Mouse (Mus musculus) hindbrain, embryonic 16.5 days (tissue): ENCODE data around the gene Rpl3l. TPM values are rescaled to one million over a fixed set of nuclear protein-coding genes. Genes with fewer than 3 reads are reported as not detected.
A peak's percentile ranks its signal among the peaks of the same experiment; 100 is the strongest.

Source experiments
- ATAC-seq: fragments of 200-750 bp; cut with Nextera tagmentation; 2 replicates; pipeline ENCODE4 v1.8.0; 2017; ENCODE audit warnings: moderate TSS enrichment, moderate library complexity
- H3K27ac ChIP-seq: fragments of 300-500 bp; sonication (generic); 2 replicates; pipeline ENCODE4 v1.5.1; 2014; ENCODE audit warnings: low read depth, mild to moderate bottlenecking, control low read depth, low read length, moderate library complexity
- H3K27me3 ChIP-seq: fragments of 300-500 bp; sonication (generic); replicated peaks from 2 replicates; pipeline ENCODE4 v1.6.1; 2014; ENCODE audit warnings: low read length; ENCODE audit not compliant: control insufficient read depth, insufficient read depth
- H3K36me3 ChIP-seq: fragments of 300-500 bp; sonication (generic); 2 replicates; pipeline ENCODE4 v1.6.1; 2014; ENCODE audit warnings: mild to moderate bottlenecking, low read length, moderate library complexity, mixed read lengths; ENCODE audit not compliant: control insufficient read depth, insufficient read depth
- H3K4me1 ChIP-seq: fragments of 300-500 bp; sonication (generic); 2 replicates; pipeline ENCODE4 v1.6.1; 2014; ENCODE audit warnings: low read depth, low read length; ENCODE audit not compliant: control insufficient read depth, insufficient read depth
- H3K4me2 ChIP-seq: fragments of 300-500 bp; sonication (generic); 2 replicates; pipeline ENCODE4 v1.6.1; 2014; ENCODE audit warnings: mild to moderate bottlenecking, low read length, control low read depth, moderate library complexity
- H3K4me3 ChIP-seq: fragments of 300-500 bp; sonication (generic); 2 replicates; pipeline ENCODE4 v1.5.1; 2014; ENCODE audit warnings: mild to moderate bottlenecking, low read length, control low read depth, moderate library complexity
- H3K9ac ChIP-seq: fragments of 300-500 bp; sonication (generic); 2 replicates; pipeline ENCODE4 v1.6.1; 2014; ENCODE audit warnings: low read depth, mild to moderate bottlenecking, control low read depth, low read length, moderate library complexity
- H3K9me3 ChIP-seq: fragments of 300-500 bp; sonication (generic); 2 replicates; pipeline ENCODE4 v1.6.1; 2014; ENCODE audit warnings: mild to moderate bottlenecking, low read length, moderate library complexity; ENCODE audit not compliant: control insufficient read depth
- WGBS: fragments of 180-500 bp; shearing (Covaris S2); extraction: QIAGEN DNeasy Blood & Tissue Kit; methylation state at CpG from one replicate; pipeline ENCODE4 v1.1.7; 2014; 5-methylcytosine and 5-hydroxymethylcytosine counted together
- polyA plus RNA-seq: library from polyadenylated mRNA; unstranded; fragments of >200 nt; fragmentation: Nextera tagmentation; extraction: Ambion mirVana; gene quantifications from 2 replicates; pipeline ENCODE4 v1.2.1, GENCODE M21; 2015

The Rpl3l gene
- polyA plus RNA-seq: 0.25 TPM in 1 of 2 replicates, not detected in the other

GRCm38 (mm10) chr17:24727618-24728017, at the start of gene Rpl3l:
Gene Rpl3l (plus strand): TSS chr17:24727820.
- Histone ChIP-seq H3K4me2 (no peak within 1 kb of the TSS), H3K27ac (no peak within 1 kb of the TSS), H3K4me1 (peaks cover 9% of the 10 kb centered on the region), H3K9ac (no peak within 1 kb of the TSS), H3K4me3 (no peak within 1 kb of the TSS), H3K9me3 (no peaks in the 10 kb centered on the region), H3K36me3 (no peaks in the 10 kb centered on the region), H3K27me3 (no peaks in the 10 kb centered on the region)
- WGBS: 81% methylated on average over 2 of the region's 2 CpGs
- no peak for ATAC-seq

- Histone ChIP-seq H3K9ac (no peak overlapping the region), H3K27ac (no peak overlapping the region), H3K27me3 (peaks cover 4% of the 10 kb centered on the region; the same call in 1 of the 2 replicates), H3K4me2 (no peak overlapping the region), H3K4me3 (no peak overlapping the region), H3K36me3 (peaks cover 15% of the 10 kb centered on the region; the same call in 1 of the 2 replicates), H3K9me3 (no peaks in the 10 kb centered on the region), H3K4me1 (peaks cover 29% of the 10 kb centered on the region)
- ATAC-seq: no peak
- WGBS: 39% methylated on average over 16 of the region's 16 CpGs
Observed at GRCm38 (mm10) chr17:24686514-24686913, 41.1 kb upstream of the Rpl3l start.

- 2% methylated on average over 25 of the region's 25 CpGs for WGBS
- ATAC-seq: peak; percentile 26
- Histone ChIP-seq H3K27ac (no peak overlapping the region), H3K9me3 (no peaks in the 10 kb centered on the region), H3K36me3 (peaks cover 14% of the 10 kb centered on the region; the same call in 1 of the 2 replicates), H3K27me3 (peaks cover 4% of the 10 kb centered on the region; the same call in 1 of the 2 replicates), H3K4me3 (peak overlapping the region; percentile 39), H3K9ac (peak overlapping the region; percentile 52), H3K4me1 (peaks cover 29% of the 10 kb centered on the region), H3K4me2 (peak overlapping the region; percentile 72)
Observed at GRCm38 (mm10) chr17:24687146-24687595, 40.4 kb upstream of the Rpl3l start.

GRCm38 (mm10) chr17:24687599-24687998, 40.0 kb upstream of the Rpl3l start:
- Histone ChIP-seq H3K4me1 (peaks cover 29% of the 10 kb centered on the region), H3K27ac (no peak overlapping the region), H3K36me3 (peaks cover 16% of the 10 kb centered on the region), H3K4me3 (peak overlapping the region; percentile 39), H3K4me2 (peak overlapping the region; percentile 72), H3K9ac (peak overlapping the region; percentile 52), H3K9me3 (no peaks in the 10 kb centered on the region), H3K27me3 (peaks cover 4% of the 10 kb centered on the region; the same call in 1 of the 2 replicates)
- 19% methylated on average over 23 of the region's 23 CpGs for WGBS
- ATAC-seq: no peak; the same call in 1 of the 2 replicates

GRCm38 (mm10) chr17:24689251-24690081, 38.2 kb upstream of the Rpl3l start, which contains the start of gene Syngr3:
Gene Syngr3 (minus strand): TSS chr17:24689955.
- peak; percentile 73 for ATAC-seq
- H3K4me3 ChIP-seq: peak within 1 kb of the TSS; percentile 66
- H3K36me3 ChIP-seq: peaks cover 20% of the 10 kb centered on the region
- under 1% methylated on average over 55 of the region's 55 CpGs for WGBS
- H3K27me3 ChIP-seq: peaks cover 4% of the 10 kb centered on the region; the same call in 1 of the 2 replicates
- H3K27ac ChIP-seq: peak within 1 kb of the TSS; percentile 90
- no peaks in the 10 kb centered on the region for H3K9me3 ChIP-seq
- H3K9ac ChIP-seq: peak within 1 kb of the TSS; percentile 83
- H3K4me1 ChIP-seq: peaks cover 29% of the 10 kb centered on the region
- peak within 1 kb of the TSS; percentile 72 for H3K4me2 ChIP-seq

GRCm38 (mm10) chr17:24692385-24692784, 35.2 kb upstream of the Rpl3l start:
- Histone ChIP-seq H3K4me3 (no peak overlapping the region), H3K27me3 (peaks cover 4% of the 10 kb centered on the region; the same call in 1 of the 2 replicates), H3K36me3 (peaks cover 6% of the 10 kb centered on the region; the same call in 1 of the 2 replicates), H3K9ac (no peak overlapping the region), H3K4me2 (no peak overlapping the region), H3K27ac (no peak overlapping the region), H3K4me1 (peaks cover 42% of the 10 kb centered on the region), H3K9me3 (no peaks in the 10 kb centered on the region)
- no peak for ATAC-seq
- WGBS: 89% methylated on average over 5 of the region's 5 CpGs

GRCm38 (mm10) chr17:24695326-24696010, 32.2 kb upstream of the Rpl3l start:
- Histone ChIP-seq H3K9ac (peak overlapping the region; percentile 90), H3K4me1 (peaks cover 26% of the 10 kb centered on the region), H3K27ac (peak overlapping the region; percentile 96), H3K27me3 (no peaks in the 10 kb centered on the region), H3K36me3 (peaks cover 14% of the 10 kb centered on the region), H3K4me3 (peak overlapping the region; percentile 72), H3K9me3 (no peaks in the 10 kb centered on the region), H3K4me2 (peak overlapping the region; percentile 69)
- WGBS: 7% methylated on average over 41 of the region's 51 CpGs
- ATAC-seq: peak; percentile 61

GRCm38 (mm10) chr17:24696011-24696697, 31.5 kb upstream of the Rpl3l start, which contains the start of the genes Gfer and Noxo1:
Gene Gfer (minus strand): TSS chr17:24696156.
Gene Noxo1 (plus strand): TSS chr17:24696234.
- under 1% methylated on average over 75 of the region's 76 CpGs for WGBS

More at GRCm38 (mm10) chr17:24696011-24696697, 31.5 kb upstream of the Rpl3l start, which contains the start of the genes Gfer and Noxo1:
- peak; percentile 93 for ATAC-seq
- Histone ChIP-seq H3K4me3 (peak within 1 kb of the TSS; percentile 72), H3K9me3 (no peaks in the 10 kb centered on the region), H3K27ac (peak within 1 kb of the TSS; percentile 96), H3K9ac (peak within 1 kb of the TSS; percentile 90), H3K36me3 (peaks cover 19% of the 10 kb centered on the region), H3K4me2 (peak within 1 kb of the TSS; percentile 69), H3K27me3 (no peaks in the 10 kb centered on the region), H3K4me1 (peaks cover 20% of the 10 kb centered on the region)
